Mouse (Mus musculus) liver, embryonic 15.5 days (tissue): ENCODE measurements around the gene Actr5. TPM values are rescaled to one million over a fixed set of nuclear protein-coding genes. Genes with fewer than 3 reads are reported as not detected.

Source experiments
- ATAC-seq: fragments of 200-750 bp; cut with Nextera tagmentation; 2 replicates; pipeline ENCODE4 v1.8.0; 2017; ENCODE audit warnings: moderate number of reproducible peaks, mild to moderate bottlenecking, moderate library complexity; ENCODE audit not compliant: insufficient read depth
- H3K27ac ChIP-seq: fragments of 300-500 bp; sonication (generic); replicated peaks from 2 replicates; pipeline ENCODE4 v1.5.1; 2015; ENCODE audit warnings: mild to moderate bottlenecking, inconsistent platforms
- H3K27me3 ChIP-seq: fragments of 300-500 bp; sonication (generic); 2 replicates; pipeline ENCODE4 v1.6.1; 2015; ENCODE audit warnings: mild to moderate bottlenecking, inconsistent platforms
- H3K36me3 ChIP-seq: fragments of 300-500 bp; sonication (generic); replicated peaks from 2 replicates; pipeline ENCODE4 v1.6.1; 2015; ENCODE audit warnings: moderate library complexity, mild to moderate bottlenecking, inconsistent platforms
- H3K4me1 ChIP-seq: fragments of 300-500 bp; sonication (generic); replicated peaks from 2 replicates; pipeline ENCODE4 v1.6.1; 2015; ENCODE audit warnings: inconsistent platforms
- H3K4me2 ChIP-seq: fragments of 300-500 bp; sonication (generic); 2 replicates; pipeline ENCODE4 v1.6.1; 2015; ENCODE audit warnings: moderate library complexity, mild to moderate bottlenecking, inconsistent platforms
- H3K4me3 ChIP-seq: fragments of 300-500 bp; sonication (generic); replicated peaks from 2 replicates; pipeline ENCODE4 v1.5.1; 2015; ENCODE audit warnings: mild to moderate bottlenecking, inconsistent platforms
- H3K9ac ChIP-seq: fragments of 300-500 bp; sonication (generic); 2 replicates; pipeline ENCODE4 v1.6.1; 2015; ENCODE audit warnings: moderate library complexity, mild to moderate bottlenecking, inconsistent platforms
- H3K9me3 ChIP-seq: fragments of 300-500 bp; sonication (generic); replicated peaks from 2 replicates; pipeline ENCODE4 v1.6.1; 2016; ENCODE audit warnings: inconsistent platforms
- WGBS: fragments of 180-500 bp; shearing (Covaris S2); methylation state at CpG from one replicate; pipeline ENCODE4 v1.1.7; 2015; ENCODE audit warnings: mixed read lengths; ENCODE audit not compliant: insufficient replicate concordance; 5-methylcytosine and 5-hydroxymethylcytosine counted together
- polyA plus RNA-seq: library from polyadenylated mRNA; unstranded; fragments of >200 nt; fragmentation: Nextera tagmentation; extraction: Ambion mirVana; gene quantifications from 2 replicates; pipeline ENCODE4 v1.2.1, GENCODE M21; 2015

Actr5 gene
- polyA plus RNA-seq, 1 experiment from 2014 or later: 5.3 TPM

DNA sequence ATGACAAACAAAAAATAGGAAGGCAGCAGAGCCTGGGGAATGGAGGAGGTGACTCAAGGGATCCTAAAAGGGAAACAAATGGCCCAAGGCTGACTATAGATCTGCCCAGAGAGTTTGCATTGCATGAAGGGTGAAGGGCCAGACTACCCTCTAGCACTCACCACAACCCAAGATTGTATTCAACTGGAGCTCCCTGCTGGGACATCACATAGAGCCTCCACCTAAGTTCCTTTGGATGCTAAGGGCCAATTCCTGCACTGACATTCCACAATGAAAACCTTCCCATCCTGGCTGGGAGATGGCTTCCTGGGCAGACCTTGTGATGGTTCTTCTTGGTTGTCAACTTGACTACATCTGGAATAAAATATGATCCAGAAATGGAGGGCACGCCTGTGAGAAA, 23.4 kb upstream of the Actr5 start:
- Histone ChIP-seq H3K27me3 (peaks cover 69% of the 10 kb centered on the region), H3K9ac (no peak overlapping the region), H3K4me2 (no peak overlapping the region), H3K36me3 (no peaks in the 10 kb centered on the region), H3K9me3 (no peaks in the 10 kb centered on the region), H3K27ac (no peak overlapping the region), H3K4me3 (no peak overlapping the region), H3K4me1 (peaks cover 4% of the 10 kb centered on the region)
- ATAC-seq: no peak
- WGBS: 40% methylated on average over 1 of the region's 1 CpGs

DNA sequence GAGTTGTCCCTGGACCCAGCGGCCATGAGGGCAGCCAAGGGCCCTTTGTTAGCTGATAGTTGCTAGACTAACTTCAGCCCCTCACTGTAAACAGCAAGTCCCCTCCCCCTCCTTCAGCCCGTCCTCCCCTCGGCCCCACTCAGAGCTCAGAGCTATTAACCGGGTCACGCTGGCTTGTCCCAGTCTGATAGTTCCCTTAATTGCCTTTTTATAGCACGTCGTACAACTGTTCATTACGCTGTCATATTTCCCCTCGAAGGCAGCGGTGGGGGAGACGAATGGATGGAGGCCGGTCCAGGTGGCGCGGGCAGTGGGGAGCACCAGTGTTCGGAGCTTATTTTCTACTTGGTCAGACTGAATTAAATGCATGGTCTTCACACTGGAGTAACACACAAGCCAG, 22.0 kb upstream of the Actr5 start:
- Histone ChIP-seq H3K9ac (no peak overlapping the region), H3K27ac (no peak overlapping the region), H3K4me3 (no peak overlapping the region), H3K4me2 (no peak overlapping the region), H3K4me1 (peaks cover 11% of the 10 kb centered on the region), H3K27me3 (peaks cover 76% of the 10 kb centered on the region), H3K9me3 (no peaks in the 10 kb centered on the region), H3K36me3 (no peaks in the 10 kb centered on the region)
- WGBS: 25% methylated on average over 15 of the region's 15 CpGs
- ATAC-seq: no peak

DNA sequence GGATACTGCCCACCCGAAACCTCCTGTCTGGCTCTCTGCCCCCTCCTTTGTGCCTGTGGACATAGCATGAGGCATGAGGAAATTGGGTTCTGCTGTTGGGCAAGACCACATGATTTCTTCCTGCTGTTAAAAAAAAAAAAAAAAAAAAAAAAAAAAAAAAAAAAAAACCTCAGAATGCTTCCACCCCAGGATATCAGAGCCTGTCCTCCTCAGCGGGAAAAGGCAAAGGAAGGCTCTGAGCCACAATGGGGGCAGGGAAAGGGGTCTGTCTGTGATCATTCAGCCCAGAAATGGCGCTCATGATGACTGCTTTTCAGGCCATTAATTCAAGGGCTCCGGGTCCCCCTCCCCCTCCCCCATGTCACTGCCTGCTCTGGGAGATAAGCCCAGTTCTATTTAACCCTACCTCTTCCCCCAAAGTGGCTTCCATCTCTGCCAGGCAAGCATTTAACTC, 18.1 kb upstream of the Actr5 start:
- Histone ChIP-seq H3K9ac (no peak overlapping the region), H3K4me3 (no peak overlapping the region), H3K27ac (no peak overlapping the region), H3K4me2 (no peak overlapping the region; the same call in 1 of the 2 replicates), H3K27me3 (peaks cover 82% of the 10 kb centered on the region), H3K4me1 (peaks cover 19% of the 10 kb centered on the region), H3K9me3 (no peaks in the 10 kb centered on the region), H3K36me3 (no peaks in the 10 kb centered on the region)
- 4% methylated on average over 4 of the region's 4 CpGs for WGBS
- ATAC-seq: no peak

DNA sequence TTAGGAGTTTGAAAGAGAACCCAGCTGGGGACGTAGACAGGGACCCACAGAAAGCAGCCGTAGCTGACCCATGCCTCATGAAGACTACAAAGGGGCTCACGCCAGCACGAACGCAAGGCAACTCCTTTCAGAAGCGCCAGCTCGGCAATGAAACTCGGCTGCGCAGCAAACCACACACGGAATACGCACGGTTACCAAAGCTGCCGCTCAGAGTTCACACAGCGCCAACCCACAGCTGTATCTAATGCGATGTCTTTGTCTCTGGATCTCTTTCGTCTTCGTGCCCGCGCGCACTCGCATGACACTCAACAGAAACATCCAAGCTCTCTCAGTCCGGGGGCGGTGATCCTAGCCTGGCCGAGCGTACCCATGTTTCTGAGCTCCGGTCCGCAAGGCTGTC, 15.0 kb upstream of the Actr5 start:
- under 1% methylated on average over 27 of the region's 27 CpGs for WGBS
- Histone ChIP-seq H3K9ac (no peak overlapping the region), H3K4me2 (no peak overlapping the region), H3K27me3 (peaks cover 91% of the 10 kb centered on the region), H3K9me3 (no peaks in the 10 kb centered on the region), H3K27ac (no peak overlapping the region), H3K4me3 (no peak overlapping the region), H3K4me1 (peaks cover 26% of the 10 kb centered on the region), H3K36me3 (no peaks in the 10 kb centered on the region)
- ATAC-seq: no peak

DNA sequence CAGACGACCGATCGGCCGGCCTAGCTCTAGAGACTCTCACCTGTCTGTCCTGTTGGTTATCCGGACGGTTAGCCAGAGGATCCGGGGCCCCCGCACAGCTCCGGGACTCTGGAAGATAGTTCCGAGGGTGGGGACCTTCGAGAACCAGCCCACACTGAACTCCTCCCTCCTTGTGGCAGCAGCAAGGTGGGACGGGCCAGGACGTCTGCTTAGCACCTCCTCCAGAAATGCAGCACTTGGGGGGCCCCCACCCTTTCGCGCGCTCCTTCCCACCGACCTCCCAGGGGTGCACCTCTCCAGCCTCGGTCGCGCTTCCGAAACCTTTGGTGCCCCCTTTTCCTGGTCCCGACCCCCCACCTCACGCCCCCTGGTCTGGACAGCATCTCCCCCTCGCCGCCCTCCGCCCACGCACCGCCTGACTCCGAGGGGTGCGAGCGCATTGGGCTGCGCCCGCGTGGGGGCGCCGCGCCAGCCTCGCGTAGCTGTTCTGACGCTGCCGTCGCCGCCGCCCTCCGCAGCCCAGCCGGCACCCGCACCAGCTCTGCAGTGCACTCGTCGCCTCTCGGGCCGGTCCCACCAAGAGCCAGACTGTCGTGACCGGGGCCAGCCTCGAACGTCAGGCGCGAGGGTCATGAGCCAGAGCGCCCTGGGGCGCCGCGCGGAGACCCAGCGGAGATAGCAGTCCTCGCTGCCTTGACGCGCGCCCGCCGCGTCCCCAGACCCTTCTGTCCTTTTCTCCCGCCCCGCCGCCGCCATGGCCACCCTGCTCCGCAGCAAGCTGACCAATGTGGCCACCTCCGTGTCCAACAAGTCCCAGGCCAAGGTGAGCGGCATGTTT, 14.0 kb upstream of the Actr5 start, which contains the start of gene Slc32a1:
Slc32a1 (plus strand) TSS at position 280 of the 838 bp plus-strand sequence.
- H3K9ac ChIP-seq: no peak within 1 kb of the TSS
- no peak within 1 kb of the TSS for H3K4me3 ChIP-seq
- H3K9me3 ChIP-seq: no peaks in the 10 kb centered on the region
- H3K27ac ChIP-seq: no peak within 1 kb of the TSS
- peaks cover 26% of the 10 kb centered on the region for H3K4me1 ChIP-seq
- peak within 1 kb of the TSS; percentile 13 for H3K4me2 ChIP-seq
- WGBS: 1% methylated on average over 74 of the region's 77 CpGs
- H3K27me3 ChIP-seq: peaks cover 98% of the 10 kb centered on the region
- ATAC-seq: no peak
- no peaks in the 10 kb centered on the region for H3K36me3 ChIP-seq

DNA sequence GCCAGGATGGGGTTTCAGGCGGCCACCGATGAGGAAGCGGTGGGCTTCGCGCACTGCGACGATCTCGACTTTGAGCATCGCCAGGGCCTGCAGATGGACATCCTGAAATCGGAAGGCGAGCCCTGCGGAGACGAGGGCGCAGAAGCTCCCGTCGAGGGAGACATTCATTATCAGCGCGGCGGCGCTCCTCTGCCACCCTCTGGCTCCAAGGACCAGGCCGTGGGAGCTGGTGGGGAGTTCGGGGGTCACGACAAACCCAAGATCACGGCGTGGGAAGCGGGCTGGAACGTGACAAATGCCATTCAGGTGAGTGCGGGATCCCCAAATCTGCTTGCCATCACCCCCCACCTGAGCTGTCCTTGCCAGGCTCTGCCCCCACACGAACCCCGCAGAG, 13.4 kb upstream of the Actr5 start:
- Histone ChIP-seq H3K27me3 (peaks cover 100% of the 10 kb centered on the region), H3K27ac (no peak overlapping the region), H3K4me3 (no peak overlapping the region), H3K9ac (no peak overlapping the region), H3K4me1 (peaks cover 26% of the 10 kb centered on the region), H3K36me3 (no peaks in the 10 kb centered on the region), H3K9me3 (no peaks in the 10 kb centered on the region), H3K4me2 (no peak overlapping the region)
- ATAC-seq: no peak
- 1% methylated on average over 30 of the region's 30 CpGs for WGBS

DNA sequence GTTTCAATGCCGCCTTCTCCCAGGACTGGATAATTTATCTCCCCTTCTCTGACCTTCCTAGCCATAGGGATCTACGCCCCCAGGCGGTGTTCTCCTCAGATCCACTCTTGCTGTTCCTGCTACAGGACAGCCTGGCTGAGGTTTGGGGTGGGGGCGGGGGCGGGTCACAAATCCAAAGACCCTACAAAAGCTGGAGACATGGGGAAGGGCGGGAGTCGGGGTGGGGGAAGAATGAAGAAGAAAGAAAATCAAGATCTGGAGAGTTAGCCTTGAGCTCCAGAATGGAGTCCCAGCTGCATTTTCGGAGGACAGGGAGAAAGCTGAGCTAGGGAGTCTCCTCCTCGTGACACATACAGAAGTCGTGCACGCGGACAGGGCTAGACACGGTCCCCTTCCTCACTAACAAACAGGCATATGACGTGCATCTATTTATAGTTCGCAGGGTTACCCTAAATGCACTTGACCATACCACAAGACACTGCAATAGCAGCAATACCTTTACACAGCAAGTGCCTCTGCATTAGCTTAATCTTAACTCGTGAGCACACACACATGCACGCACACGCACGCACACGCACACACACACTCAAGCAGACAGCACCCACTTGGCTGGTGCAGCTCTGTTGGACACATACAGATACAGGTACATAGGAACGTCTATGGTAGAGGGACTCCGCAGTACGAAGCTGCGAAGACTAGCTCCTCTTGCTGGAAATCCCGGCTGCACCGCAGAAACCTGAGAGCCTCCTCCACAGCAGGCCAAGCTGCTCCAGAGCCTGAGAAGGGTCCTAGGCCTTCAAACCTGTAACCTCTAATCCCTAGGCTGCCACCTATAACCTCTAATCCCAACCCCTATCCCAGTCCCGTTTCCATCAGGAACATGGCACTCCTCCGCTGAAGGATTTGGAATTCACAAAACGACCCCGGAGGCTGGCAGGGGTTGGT, 12.7 kb upstream of the Actr5 start:
- H3K4me1 ChIP-seq: peaks cover 21% of the 10 kb centered on the region; the same call in 1 of the 2 replicates
- no peak overlapping the region for H3K4me3 ChIP-seq
- no peak overlapping the region for H3K9ac ChIP-seq
- no peak overlapping the region for H3K27ac ChIP-seq
- H3K36me3 ChIP-seq: no peaks in the 10 kb centered on the region
- no peaks in the 10 kb centered on the region for H3K9me3 ChIP-seq
- WGBS: 10% methylated on average over 30 of the region's 30 CpGs
- no peak overlapping the region for H3K4me2 ChIP-seq
- peaks cover 100% of the 10 kb centered on the region for H3K27me3 ChIP-seq
- ATAC-seq: no peak

DNA sequence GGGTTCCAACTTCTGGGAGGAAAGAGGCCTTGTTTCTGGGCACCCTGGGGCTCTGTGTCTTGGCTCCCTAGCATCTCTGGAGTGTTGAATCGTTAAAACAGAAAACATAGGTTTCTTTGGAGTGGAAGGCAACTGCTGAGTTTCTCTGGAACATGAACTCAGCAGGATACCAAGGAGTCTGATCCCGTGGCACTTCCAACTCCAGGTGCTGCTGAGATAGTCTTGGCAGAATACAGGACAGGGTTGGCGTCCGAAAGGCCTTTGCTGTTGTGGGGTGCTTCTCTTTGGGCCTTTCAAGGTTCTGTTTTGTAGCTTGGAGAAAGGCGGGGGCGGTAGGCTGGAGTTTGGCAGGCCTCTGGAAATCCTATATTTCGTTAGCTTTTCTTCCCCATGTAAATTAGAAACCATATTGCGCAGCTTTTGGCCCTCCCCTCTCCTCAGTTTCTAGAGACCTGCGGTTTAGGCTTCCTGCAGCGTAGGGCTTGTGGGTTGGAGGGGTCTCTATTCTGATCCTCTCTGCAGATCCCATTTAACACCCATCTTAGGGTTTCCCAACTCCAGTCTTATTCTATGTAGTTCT, 11.9 kb upstream of the Actr5 start:
- no peak overlapping the region for H3K27ac ChIP-seq
- WGBS: 9% methylated on average over 10 of the region's 10 CpGs
- peaks cover 100% of the 10 kb centered on the region for H3K27me3 ChIP-seq
- H3K4me3 ChIP-seq: no peak overlapping the region
- H3K4me1 ChIP-seq: peaks cover 19% of the 10 kb centered on the region; the same call in 1 of the 2 replicates
- no peak overlapping the region for H3K9ac ChIP-seq
- peak overlapping the region; percentile 7 for H3K4me2 ChIP-seq
- no peaks in the 10 kb centered on the region for H3K36me3 ChIP-seq
- no peak for ATAC-seq
- no peaks in the 10 kb centered on the region for H3K9me3 ChIP-seq

DNA sequence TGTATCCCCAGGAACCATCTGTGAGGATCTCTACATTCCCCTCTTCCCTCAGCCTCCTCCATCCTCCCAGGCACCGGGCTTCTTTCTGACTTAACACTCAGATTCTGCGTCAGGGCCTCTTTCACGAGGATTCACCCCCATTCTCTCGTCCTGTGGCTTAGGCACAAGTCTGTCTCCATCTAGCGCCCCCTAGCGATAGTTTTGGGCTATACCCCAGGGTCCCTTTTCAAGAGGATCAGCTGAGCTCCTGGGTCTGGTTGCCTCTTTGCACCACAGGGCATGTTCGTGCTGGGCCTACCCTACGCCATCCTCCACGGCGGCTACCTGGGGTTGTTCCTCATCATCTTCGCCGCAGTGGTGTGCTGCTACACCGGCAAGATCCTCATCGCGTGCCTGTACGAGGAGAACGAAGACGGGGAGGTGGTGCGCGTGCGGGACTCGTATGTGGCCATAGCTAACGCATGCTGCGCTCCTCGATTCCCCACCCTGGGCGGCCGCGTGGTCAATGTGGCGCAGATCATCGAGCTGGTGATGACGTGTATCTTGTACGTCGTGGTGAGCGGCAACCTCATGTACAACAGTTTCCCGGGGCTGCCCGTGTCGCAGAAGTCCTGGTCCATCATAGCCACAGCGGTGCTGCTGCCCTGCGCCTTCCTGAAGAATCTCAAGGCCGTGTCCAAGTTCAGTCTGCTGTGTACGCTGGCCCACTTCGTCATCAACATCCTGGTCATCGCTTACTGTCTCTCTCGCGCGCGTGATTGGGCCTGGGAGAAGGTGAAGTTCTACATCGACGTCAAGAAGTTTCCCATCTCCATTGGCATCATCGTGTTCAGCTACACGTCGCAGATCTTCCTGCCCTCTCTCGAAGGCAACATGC, 10.9 kb upstream of the Actr5 start:
- H3K9ac ChIP-seq: no peak overlapping the region
- WGBS: 4% methylated on average over 53 of the region's 53 CpGs
- H3K4me2 ChIP-seq: peak overlapping the region; percentile 7; the same call in 1 of the 2 replicates
- no peaks in the 10 kb centered on the region for H3K36me3 ChIP-seq
- H3K4me1 ChIP-seq: peaks cover 19% of the 10 kb centered on the region; the same call in 1 of the 2 replicates
- no peaks in the 10 kb centered on the region for H3K9me3 ChIP-seq
- H3K27ac ChIP-seq: no peak overlapping the region
- peaks cover 100% of the 10 kb centered on the region for H3K27me3 ChIP-seq
- no peak for ATAC-seq
- 0 out of 2 replicates have a peak overlapping the region, but pooled peaks have one; percentile 7 for H3K4me3 ChIP-seq

DNA sequence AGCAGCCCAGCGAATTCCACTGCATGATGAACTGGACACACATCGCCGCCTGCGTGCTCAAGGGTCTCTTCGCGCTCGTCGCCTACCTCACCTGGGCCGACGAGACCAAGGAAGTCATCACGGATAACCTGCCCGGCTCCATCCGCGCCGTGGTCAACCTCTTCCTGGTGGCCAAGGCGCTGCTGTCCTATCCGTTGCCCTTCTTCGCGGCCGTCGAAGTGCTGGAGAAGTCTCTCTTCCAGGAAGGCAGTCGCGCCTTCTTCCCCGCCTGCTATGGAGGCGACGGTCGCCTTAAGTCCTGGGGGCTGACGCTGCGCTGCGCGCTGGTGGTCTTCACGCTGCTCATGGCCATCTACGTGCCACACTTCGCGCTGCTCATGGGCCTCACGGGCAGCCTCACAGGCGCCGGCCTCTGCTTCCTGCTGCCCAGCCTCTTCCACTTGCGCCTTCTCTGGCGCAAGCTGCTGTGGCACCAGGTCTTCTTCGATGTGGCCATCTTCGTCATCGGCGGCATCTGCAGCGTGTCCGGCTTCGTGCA, 10.2 kb upstream of the Actr5 start:
- Histone ChIP-seq H3K9me3 (no peaks in the 10 kb centered on the region), H3K4me2 (peak overlapping the region; percentile 15), H3K9ac (no peak overlapping the region), H3K27me3 (peaks cover 100% of the 10 kb centered on the region), H3K36me3 (no peaks in the 10 kb centered on the region), H3K27ac (no peak overlapping the region), H3K4me3 (peak overlapping the region; percentile 7; the same call in 1 of the 2 replicates), H3K4me1 (peaks cover 19% of the 10 kb centered on the region; the same call in 1 of the 2 replicates)
- ATAC-seq: no peak
- 2% methylated on average over 47 of the region's 47 CpGs for WGBS
